Mouse (Mus musculus) MN1 (cell line): ENCODE measurements around the gene C87436.
A peak's percentile ranks its signal among the peaks of the same experiment; 100 is the strongest.

Source experiments
- DNase-seq: peaks from one replicate; pipeline ENCODE4 v3.0.0-alpha.2; 2016; ENCODE audit warnings: low spot score

The C87436 gene

GRCm38 (mm10) chr6:86438272-86439118 lies at the start of gene C87436:
Gene C87436, plus strand, starts transcription at chr6:86438374.
- DNase-seq: peak; percentile 95

- DNase-seq: no peak
Measured at GRCm38 (mm10) chr6:86388461-86388860, 49.7 kb upstream of the C87436 start.

- DNase-seq: no peak
Measured at GRCm38 (mm10) chr6:86391326-86391725, 46.8 kb upstream of the C87436 start.

GRCm38 (mm10) chr6:86393187-86393586 lies 45.0 kb upstream of the C87436 start:
- no peak for DNase-seq

- no peak for DNase-seq
Measured at GRCm38 (mm10) chr6:86394078-86394720, 44.0 kb upstream of the C87436 start.

GRCm38 (mm10) chr6:86395021-86395420 lies 43.2 kb upstream of the C87436 start:
- no peak for DNase-seq

- no peak for DNase-seq
Measured at GRCm38 (mm10) chr6:86395969-86396368, 42.2 kb upstream of the C87436 start.

- peak; percentile 87 for DNase-seq
Measured at GRCm38 (mm10) chr6:86396581-86397256, 41.5 kb upstream of the C87436 start, which contains the start of gene Pcyox1. Gene Pcyox1, minus strand, starts transcription at chr6:86397154.

GRCm38 (mm10) chr6:86397257-86397980 lies 40.8 kb upstream of the C87436 start:
- DNase-seq: no peak

- DNase-seq: peak; percentile 71
Measured at GRCm38 (mm10) chr6:86398986-86399385, 39.2 kb upstream of the C87436 start.

- DNase-seq: no peak
Measured at GRCm38 (mm10) chr6:86399995-86400394, 38.2 kb upstream of the C87436 start.

GRCm38 (mm10) chr6:86400972-86401371 lies 37.2 kb upstream of the C87436 start:
- DNase-seq: peak; percentile 88

- peak; percentile 33 for DNase-seq
Measured at GRCm38 (mm10) chr6:86402681-86403607, 35.2 kb upstream of the C87436 start.

- DNase-seq: peak; percentile 92
Measured at GRCm38 (mm10) chr6:86403728-86404099, 34.5 kb upstream of the C87436 start.

GRCm38 (mm10) chr6:86404100-86404861 lies 33.9 kb upstream of the C87436 start, which contains the start of gene Tia1:
Gene Tia1, plus strand, starts transcription at chr6:86404219.
- DNase-seq: peak; percentile 99

- peak; percentile 56 for DNase-seq
Measured at GRCm38 (mm10) chr6:86404996-86405395, 33.2 kb upstream of the C87436 start.

- no peak for DNase-seq
Measured at GRCm38 (mm10) chr6:86406306-86406705, 31.9 kb upstream of the C87436 start.

GRCm38 (mm10) chr6:86418711-86419110 lies 19.5 kb upstream of the C87436 start:
- DNase-seq: no peak

GRCm38 (mm10) chr6:86419239-86419638 lies 18.9 kb upstream of the C87436 start:
- no peak for DNase-seq

- DNase-seq: peak; percentile 38
Measured at GRCm38 (mm10) chr6:86420491-86420890, 17.7 kb upstream of the C87436 start.
